Mouse (Mus musculus) kidney, postnatal 25 days (tissue): ENCODE measurements around the gene Vash1.
A peak's percentile ranks its signal among the peaks of the same experiment; 100 is the strongest.

Experiments used
- DNase-seq, 2 experiments: peaks; one replicate each; pipeline ENCODE4 v3.0.0; 2021; ENCODE audit warnings: mixed read lengths in 2 of 2

Vash1 gene

GRCm38 (mm10) chr12:86721453-86721852 lies 43.0 kb downstream of the Vash1 start:
- no peak for DNase-seq

DNA sequence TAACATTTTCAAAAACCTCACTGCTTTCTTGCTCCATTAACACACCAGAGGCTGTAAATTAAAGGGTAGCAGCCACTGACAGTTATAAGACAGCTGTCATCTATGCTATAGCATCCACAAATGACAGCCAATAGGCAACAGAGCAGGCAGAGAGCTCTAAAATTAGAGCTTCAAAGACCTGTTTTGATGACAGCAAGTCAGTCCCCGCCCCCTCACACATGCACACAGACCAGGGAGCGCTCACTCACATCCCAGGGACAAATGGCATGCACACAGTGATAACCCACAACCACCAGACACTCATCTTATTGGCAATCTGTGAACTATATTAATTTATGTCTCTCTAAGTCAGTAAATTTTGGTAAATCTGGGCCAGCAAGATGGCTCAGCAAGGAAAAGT lies 45.8 kb downstream of the Vash1 start:
- DNase-seq, result no peak

- DNase-seq, result no peak
These were observed 47.2 kb downstream of the Vash1 start for GRCm38 (mm10) chr12:86725706-86726105.

DNA sequence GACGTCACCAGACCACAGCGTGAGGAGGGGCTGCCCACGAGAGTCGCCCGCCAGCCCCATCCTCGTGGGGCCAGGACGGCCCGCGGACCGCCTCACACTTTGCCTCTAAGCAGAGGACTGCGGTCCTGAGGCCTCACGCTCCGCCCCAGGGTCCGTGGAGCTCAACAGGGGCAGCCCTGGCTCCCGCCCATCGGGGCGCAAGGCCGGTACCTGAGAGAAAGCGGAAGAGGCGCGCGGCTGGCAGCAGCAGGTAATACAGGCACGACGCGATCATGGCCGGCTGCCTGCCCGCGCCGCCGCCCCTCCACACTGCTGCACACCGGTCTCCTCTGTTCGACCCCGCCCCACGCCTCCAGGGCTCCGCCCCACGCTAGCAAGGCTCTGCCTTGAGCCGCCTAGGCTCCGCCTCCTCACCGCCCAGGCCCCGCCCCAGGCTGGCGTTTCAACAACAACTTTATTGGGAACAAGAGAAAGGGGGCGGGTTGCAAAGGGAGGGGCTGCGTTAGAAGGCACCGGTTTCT lies 47.7 kb downstream of the Vash1 start, which contains the start of gene Angel1:
Gene Angel1 (minus strand): TSS at position 341 of the 521 bp plus-strand sequence.
- DNase-seq, result peak; percentile 99

DNA sequence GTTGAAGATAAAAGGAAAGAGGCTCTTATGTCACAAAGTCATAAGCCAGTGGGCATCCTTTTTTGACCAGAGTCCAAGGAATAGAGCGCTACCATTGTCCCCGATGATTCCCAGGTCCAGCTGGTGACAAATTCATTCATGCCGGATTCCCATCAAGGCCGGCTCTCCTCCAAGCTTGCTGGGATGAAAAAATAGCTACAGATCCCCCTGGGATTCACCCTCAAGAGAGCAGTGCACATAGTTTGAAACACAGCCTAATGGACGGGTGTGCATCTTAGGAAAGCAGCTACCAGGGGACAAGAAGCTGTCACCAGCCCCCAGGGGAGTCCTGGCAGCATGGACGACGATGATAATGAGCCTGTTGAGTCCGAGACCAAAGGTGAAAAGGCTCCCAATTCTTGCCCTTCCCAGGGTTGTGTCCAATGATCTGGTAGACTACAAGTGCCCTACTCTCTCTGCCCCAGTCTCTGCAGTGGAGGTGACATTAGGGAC lies 55.9 kb downstream of the Vash1 start, which contains the start of gene Lrrc74a:
Gene Lrrc74a (plus strand): TSS at position 51 of the 492 bp plus-strand sequence.
- DNase-seq, result no peak
